In the genomic region with DNA sequence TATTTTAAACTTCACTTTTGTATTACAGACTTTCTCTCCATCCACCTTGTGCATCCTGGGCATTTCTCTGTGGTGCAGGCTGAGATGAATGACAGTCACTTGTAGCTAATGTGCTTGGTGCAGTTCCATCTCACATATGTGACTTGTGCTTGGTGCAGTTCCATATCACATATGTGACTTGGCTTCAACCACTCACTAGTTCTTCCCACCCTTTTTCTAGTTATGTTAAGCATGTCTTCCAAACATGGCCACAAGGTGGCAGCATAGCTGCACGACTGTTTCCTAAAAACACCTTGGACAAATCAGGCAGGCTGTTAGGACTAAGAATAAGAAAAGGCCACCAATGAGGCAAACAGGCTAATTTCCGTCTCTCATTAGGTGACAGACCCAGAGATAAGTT, we compare ENCODE assay signal across 7 mouse cellular contexts. TPM values are rescaled to one million over a fixed set of nuclear protein-coding genes. Genes with fewer than 3 reads are reported as not detected.
DNase-seq lines count a peak whose midpoint lies in the region; ATAC-seq and TF ChIP-seq lines count a peak whose summit lies in the region.

No protein-coding gene starts in this region.

- H3K9ac ChIP-seq in intestine, postnatal 0 days (ENCODE audit: low read depth, low read length), result no peak overlapping the region
- no peak overlapping the region for H3K9ac ChIP-seq in midbrain, embryonic 12.5 days (replicated peaks)

- 1% methylated on average over 2 of the region's 2 CpGs for WGBS in intestine, postnatal 0 days
- WGBS in midbrain, embryonic 12.5 days, result 7% methylated on average over 2 of the region's 2 CpGs

- no peaks in the 10 kb centered on the region for H3K27me3 ChIP-seq in intestine, postnatal 0 days (replicated peaks; ENCODE audit: control insufficient read depth, insufficient read depth, low read length)
- peaks cover 3% of the 10 kb centered on the region; the same call in 1 of the 2 replicates for H3K27me3 ChIP-seq in midbrain, embryonic 12.5 days

- no peak overlapping the region for H3K27ac ChIP-seq in intestine, postnatal 0 days (ENCODE audit: low read depth, low read length)
- H3K27ac ChIP-seq in midbrain, embryonic 12.5 days (replicated peaks), result no peak overlapping the region

- no peaks in the 10 kb centered on the region for H3K36me3 ChIP-seq in intestine, postnatal 0 days (ENCODE audit: control insufficient read depth, insufficient read depth)
- H3K36me3 ChIP-seq in midbrain, embryonic 12.5 days, result no peaks in the 10 kb centered on the region

- H3K9me3 ChIP-seq in intestine, postnatal 0 days (ENCODE audit: control insufficient read depth), result no peaks in the 10 kb centered on the region
- no peaks in the 10 kb centered on the region for H3K9me3 ChIP-seq in midbrain, embryonic 12.5 days

- TF ChIP-seq CTCF in intestine, postnatal 0 days (IDR thresholded peaks at IDR 0.05; ENCODE audit: low read depth), result peak; percentile 97

- no peaks in the 10 kb centered on the region for H3K4me1 ChIP-seq in intestine, postnatal 0 days (replicated peaks; ENCODE audit: control insufficient read depth, insufficient read depth, low read length)
- no peaks in the 10 kb centered on the region for H3K4me1 ChIP-seq in midbrain, embryonic 12.5 days

- H3K4me3 ChIP-seq in intestine, postnatal 0 days (ENCODE audit: low read depth, low read length), result no peak overlapping the region
- H3K4me3 ChIP-seq in midbrain, embryonic 12.5 days, result no peak overlapping the region

- peak; percentile 77 for ATAC-seq in activated CD4-positive, CD25-positive, alpha-beta regulatory T cell, adult 4 months
- 0 out of 2 replicates have a peak, but pooled peaks have one; percentile 8 for ATAC-seq in intestine, postnatal 0 days
- ATAC-seq in midbrain, embryonic 12.5 days (ENCODE audit: low FRiP score, low read depth), result peak; percentile 47; the same call in 1 of the 2 replicates

- DNase-seq in cerebellum, adult 9-10 months, result peak; percentile 73
- DNase-seq in frontal cortex, postnatal 10 days (ENCODE audit: low spot score in 2 of 2), result peak; percentile 45 to 78
- DNase-seq in left cerebral cortex, postnatal 10 days (ENCODE audit: extremely low spot score in 1 of 2, low spot score in 2 of 2), result peak; percentile 79 to 82
- peak; percentile 56 for DNase-seq in spleen, adult 12 weeks (ENCODE audit: low spot score)

- H3K4me2 ChIP-seq in intestine, postnatal 0 days (replicated peaks; ENCODE audit: low read depth), result no peak overlapping the region
- no peak overlapping the region for H3K4me2 ChIP-seq in midbrain, embryonic 12.5 days (replicated peaks)

- intact Hi-C loops in left cerebral cortex, postnatal 10 days (cut with DNase I), result loop anchor here (2.0 to 5.0 kb wide), 2 partner anchors 189 to 584 kb away; no protein-coding TSS in a partner anchor

RNA-seq across cellular contexts. Expression of a gene that starts 13.6 kb away (rescaled TPM):
- polyA plus RNA-seq in activated CD4-positive, CD25-positive, alpha-beta regulatory T cell, adult 4 months (2017; shearing (Covaris generic)), result under 1 TPM in 1 of 2 experiments, not detected in 1; 0.26 TPM
- polyA plus RNA-seq in intestine, postnatal 0 days (2015; fragmentation: Nextera tagmentation; extraction: Ambion mirVana), result 110 and 119 TPM in 2 replicates
- total RNA-seq in left cerebral cortex, postnatal 10 days (2021), result not detected
- polyA plus RNA-seq in midbrain, embryonic 12.5 days (2016; fragmentation: Nextera tagmentation; extraction: Ambion mirVana), result 0.15 TPM in 1 of 2 replicates, not detected in the other

RNA-seq across cellular contexts. Expression of a gene that starts 14.7 kb away (rescaled TPM):
- polyA plus RNA-seq in activated CD4-positive, CD25-positive, alpha-beta regulatory T cell, adult 4 months (2017; shearing (Covaris generic)), result 10 to 100 TPM; 30.3 to 34.9 TPM
- polyA plus RNA-seq in intestine, postnatal 0 days (2015; fragmentation: Nextera tagmentation; extraction: Ambion mirVana), result 12.9 and 13.4 TPM in 2 replicates
- 1 to 10 TPM; 6.0 to 7.3 TPM for total RNA-seq in left cerebral cortex, postnatal 10 days (2021)
- 38.7 and 39.0 TPM in 2 replicates for polyA plus RNA-seq in midbrain, embryonic 12.5 days (2016; fragmentation: Nextera tagmentation; extraction: Ambion mirVana)

RNA-seq across cellular contexts. Expression of a gene that starts 40.4 kb away (rescaled TPM):
- polyA plus RNA-seq in activated CD4-positive, CD25-positive, alpha-beta regulatory T cell, adult 4 months (2017; shearing (Covaris generic)), result not detected
- 0.04 and 0.20 TPM in 2 replicates for polyA plus RNA-seq in intestine, postnatal 0 days (2015; fragmentation: Nextera tagmentation; extraction: Ambion mirVana)
- total RNA-seq in left cerebral cortex, postnatal 10 days (2021), result not detected
- not detected in 2 replicates for polyA plus RNA-seq in midbrain, embryonic 12.5 days (2016; fragmentation: Nextera tagmentation; extraction: Ambion mirVana)

Comparison
In these comparisons a context has a peak if more than half of its experiments do, and no peak if none do; other contexts are left out.
1. ATAC-seq: peak in every context shown above with its lines; median percentile 77 in activated CD4-positive, CD25-positive, alpha-beta regulatory T cell, adult 4 months; 47 in midbrain, embryonic 12.5 days; 8 in intestine, postnatal 0 days.
2. RNA of a gene that starts 13.6 kb away (polyA plus RNA-seq): 110 to 119 TPM in intestine, postnatal 0 days; 0.26 TPM in activated CD4-positive, CD25-positive, alpha-beta regulatory T cell, adult 4 months and 0.15 TPM in midbrain, embryonic 12.5 days; every median in the first group is over 10 times any median in the second.
3. Peak in every context shown above with its lines, with median percentiles within 50 percentile points of each other: DNase-seq.